Comparison of ENCODE assay signal across 8 mouse cellular contexts in genomic region chr2:79254588-79255191, GRCm38 (mm10). TPM values are rescaled to one million over a fixed set of nuclear protein-coding genes. Genes with fewer than 3 reads are reported as not detected.
DNase-seq lines count a peak whose midpoint lies in the region; ATAC-seq lines count a peak whose summit lies in the region.

No protein-coding gene starts in this region.

- H3K4me2 ChIP-seq in heart, embryonic 14.5 days (ENCODE audit: low read length) = peak overlapping the region; percentile 91
- H3K4me2 ChIP-seq in liver, embryonic 13.5 days = peak overlapping the region; percentile 76
- peak overlapping the region; percentile 95 for H3K4me2 ChIP-seq in neural tube, embryonic 12.5 days (replicated peaks)

- ATAC-seq in activated CD4-positive, CD25-positive, alpha-beta regulatory T cell, adult 4 months = peak; percentile 28
- 0 out of 2 replicates have a peak, but pooled peaks have one; percentile 2 for ATAC-seq in heart, embryonic 14.5 days (ENCODE audit: insufficient number of reproducible peaks, insufficient read depth, low FRiP score, low read depth)
- ATAC-seq in liver, embryonic 13.5 days (ENCODE audit: low read depth) = no peak
- 0 out of 2 replicates have a peak, but pooled peaks have one; percentile 15 for ATAC-seq in neural tube, embryonic 12.5 days (ENCODE audit: low FRiP score, low read depth)

- H3K27ac ChIP-seq in heart, embryonic 14.5 days (replicated peaks in 1 of 2; ENCODE audit: control insufficient read depth in 1 of 2, insufficient read depth in 1 of 2, low read depth in 2 of 2, low read length in 2 of 2) = no peak overlapping the region; a peak in 1 of 4 replicates
- peak overlapping the region; percentile 93 for H3K27ac ChIP-seq in liver, embryonic 13.5 days
- no peak overlapping the region for H3K27ac ChIP-seq in neural tube, embryonic 12.5 days

- H3K9ac ChIP-seq in heart, embryonic 14.5 days (ENCODE audit: low read length) = no peak overlapping the region
- H3K9ac ChIP-seq in liver, embryonic 13.5 days = peak overlapping the region; percentile 93
- H3K9ac ChIP-seq in neural tube, embryonic 12.5 days = no peak overlapping the region

- WGBS in heart, embryonic 14.5 days = 81% methylated on average over 3 of the region's 3 CpGs
- 15% methylated on average over 3 of the region's 3 CpGs for whole genome bisulfite sequencing in liver, embryonic 13.5 days (ENCODE audit: insufficient replicate concordance)
- WGBS in neural tube, embryonic 12.5 days = 67% methylated on average over 3 of the region's 3 CpGs

- peak overlapping the region; percentile 53 to 55; a peak in 2 of 4 replicates for H3K4me3 ChIP-seq in heart, embryonic 14.5 days (ENCODE audit: control insufficient read depth in 1 of 2, insufficient read depth in 1 of 2, low read depth in 1 of 2, low read length in 2 of 2)
- H3K4me3 ChIP-seq in liver, embryonic 13.5 days (replicated peaks) = peak overlapping the region; percentile 83
- H3K4me3 ChIP-seq in neural tube, embryonic 12.5 days = peak overlapping the region; percentile 46; the same call in 1 of the 2 replicates

- H3K4me1 ChIP-seq in heart, embryonic 14.5 days (ENCODE audit: control insufficient read depth in 2 of 2, insufficient read depth in 2 of 2, low read length in 2 of 2) = peaks cover 4 to 7% of the 10 kb centered on the region in 2 experiments
- peaks cover 65% of the 10 kb centered on the region for H3K4me1 ChIP-seq in liver, embryonic 13.5 days (replicated peaks)
- H3K4me1 ChIP-seq in neural tube, embryonic 12.5 days = peaks cover 16% of the 10 kb centered on the region

- H3K9me3 ChIP-seq in heart, embryonic 14.5 days (ENCODE audit: control insufficient read depth, low read length) = no peaks in the 10 kb centered on the region
- H3K9me3 ChIP-seq in liver, embryonic 13.5 days (replicated peaks) = no peaks in the 10 kb centered on the region
- H3K9me3 ChIP-seq in neural tube, embryonic 12.5 days = no peaks in the 10 kb centered on the region

- H3K27me3 ChIP-seq in heart, embryonic 14.5 days (ENCODE audit: control insufficient read depth, insufficient read depth, low read length) = 0 out of 2 replicates have a peak, but pooled peaks cover 6% of the 10 kb centered on the region
- no peaks in the 10 kb centered on the region for H3K27me3 ChIP-seq in liver, embryonic 13.5 days
- no peaks in the 10 kb centered on the region for H3K27me3 ChIP-seq in neural tube, embryonic 12.5 days (replicated peaks)

- DNase-seq in B cell, adult 2 months = peak; percentile 73 to 79
- peak; percentile 38 for DNase-seq in liver, embryonic 13.5 days
- no peak for DNase-seq in cerebellum, adult 18-20 months
- no peak for DNase-seq in layer of hippocampus, adult 9-11 months
- DNase-seq in layer of hippocampus, postnatal 36 days = no peak

- no peaks in the 10 kb centered on the region for H3K36me3 ChIP-seq in heart, embryonic 14.5 days (ENCODE audit: control insufficient read depth, insufficient read depth, low read length)
- no peaks in the 10 kb centered on the region for H3K36me3 ChIP-seq in liver, embryonic 13.5 days
- H3K36me3 ChIP-seq in neural tube, embryonic 12.5 days = no peaks in the 10 kb centered on the region

RNA-seq across cellular contexts. Expression of gene Itga4, which starts 0.5 kb away (rescaled TPM):
- 100 to 1,000 TPM; 154 to 180 TPM for polyA plus RNA-seq in activated CD4-positive, CD25-positive, alpha-beta regulatory T cell, adult 4 months (2017; shearing (Covaris generic))
- polyA plus RNA-seq in heart, embryonic 14.5 days (2014; fragmentation: Nextera tagmentation; extraction: Ambion mirVana) = 3.4 and 3.8 TPM in 2 replicates
- 24.8 and 30.1 TPM in 2 replicates for polyA plus RNA-seq in liver, embryonic 13.5 days (2015; fragmentation: Nextera tagmentation; extraction: Ambion mirVana)
- 6.9 and 7.2 TPM in 2 replicates for polyA plus RNA-seq in neural tube, embryonic 12.5 days (2016; fragmentation: Nextera tagmentation; extraction: Ambion mirVana)
- total RNA-seq in layer of hippocampus, postnatal 36 days (2021) = 10 to 100 TPM; 26.1 to 29.7 TPM

Comparison
In these comparisons a context has a peak if more than half of its experiments do, and no peak if none do; other contexts are left out.
1. DNase-seq: peak in B cell, adult 2 months (2 of 2) and liver, embryonic 13.5 days (single experiment); none in cerebellum, adult 18-20 months (0 of 2), layer of hippocampus, adult 9-11 months (single experiment) and layer of hippocampus, postnatal 36 days (0 of 2).
2. Peak in every context shown above with its lines, with median percentiles within 50 percentile points of each other: H3K4me2 ChIP-seq and H3K4me3 ChIP-seq.